Mouse (Mus musculus) inflammation-experienced regulatory T-cells, adult 6 months (primary cell): ENCODE data around the gene Plxnc1. TPM values are rescaled to one million over a fixed set of nuclear protein-coding genes. Genes with fewer than 3 reads are reported as not detected.

Source experiments
- ATAC-seq: one replicate; pipeline ENCODE4 v1.8.0; 2017
- polyA plus RNA-seq, 3 experiments: library from polyadenylated mRNA; unstranded; fragments of 100-300 nt; shearing (Covaris generic); gene quantifications; one replicate each; pipeline ENCODE4 v1.2.1; 2017

Plxnc1 gene
- polyA plus RNA-seq, 3 experiments from 2014 or later, result 21.8 to 22.9 (median 22.5) TPM

DNA sequence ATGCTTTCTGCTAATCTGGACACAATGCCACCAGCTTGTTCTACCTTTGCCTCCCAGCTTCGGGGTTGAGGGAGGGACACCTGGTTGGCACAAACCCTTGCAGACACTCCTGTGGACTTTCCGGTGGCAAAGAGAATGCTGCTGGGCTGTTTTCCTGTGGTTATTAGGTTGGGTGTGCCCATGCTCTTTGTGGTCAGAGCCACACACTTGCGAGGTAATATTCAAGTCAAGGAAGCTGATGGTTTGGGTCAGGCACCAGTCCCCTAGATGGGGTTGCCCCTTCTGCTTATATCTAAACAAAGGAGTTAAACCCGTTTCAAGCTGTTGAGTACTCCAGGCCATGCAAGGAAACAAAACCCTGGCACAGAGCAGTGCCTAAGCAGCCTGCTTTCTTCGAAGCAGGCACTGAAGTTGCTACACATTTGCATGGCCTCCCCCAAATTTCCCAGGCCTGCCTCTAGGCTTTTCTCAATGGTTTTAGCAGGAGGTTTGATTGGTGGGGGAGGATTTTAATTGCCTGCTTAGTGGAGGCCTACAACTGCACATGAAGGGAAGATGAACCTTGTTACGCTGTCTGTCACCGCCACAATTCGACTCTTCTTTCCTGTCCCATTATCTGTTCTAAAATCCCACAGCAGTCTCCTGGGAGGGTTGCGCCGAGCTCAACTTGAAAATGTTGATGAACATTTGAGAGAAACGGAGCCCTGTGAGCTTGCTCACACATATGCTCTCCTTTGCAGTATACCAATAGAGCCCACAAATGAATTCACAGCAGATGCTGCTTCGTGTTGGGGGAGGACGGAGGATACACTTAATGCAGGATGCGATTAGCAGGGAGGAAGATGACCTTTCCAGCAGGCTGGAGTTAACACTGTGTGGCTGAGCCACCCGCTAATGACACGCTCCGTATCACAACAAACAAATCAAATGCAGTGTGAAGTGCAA, 132.5 kb downstream of the Plxnc1 start:
- ATAC-seq, result no peak

DNA sequence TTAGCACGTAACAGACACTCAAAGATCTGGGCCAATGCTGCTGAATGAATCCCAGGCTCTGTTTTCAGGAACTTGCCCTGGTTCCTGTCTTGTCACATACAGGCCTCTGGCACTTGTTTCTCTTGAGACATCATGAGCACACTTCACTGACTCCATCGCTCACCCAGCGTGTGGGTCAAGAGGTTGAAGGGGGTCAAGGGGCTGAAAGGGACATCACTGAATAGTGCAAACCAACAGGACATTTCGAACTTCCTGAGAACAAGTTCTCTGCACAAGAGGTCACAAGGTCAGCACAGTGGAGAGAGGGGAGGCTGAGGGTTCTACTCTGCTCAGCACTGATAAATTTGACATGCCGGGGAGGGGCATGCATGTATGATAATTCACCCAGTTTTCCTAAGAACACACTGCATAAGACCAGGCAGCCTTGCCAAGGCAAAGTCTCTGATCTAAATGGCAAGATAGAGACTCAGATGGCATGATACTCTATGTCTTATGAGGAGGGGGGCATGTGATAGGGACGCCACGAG, 134.6 kb downstream of the Plxnc1 start:
- ATAC-seq, result no peak

DNA sequence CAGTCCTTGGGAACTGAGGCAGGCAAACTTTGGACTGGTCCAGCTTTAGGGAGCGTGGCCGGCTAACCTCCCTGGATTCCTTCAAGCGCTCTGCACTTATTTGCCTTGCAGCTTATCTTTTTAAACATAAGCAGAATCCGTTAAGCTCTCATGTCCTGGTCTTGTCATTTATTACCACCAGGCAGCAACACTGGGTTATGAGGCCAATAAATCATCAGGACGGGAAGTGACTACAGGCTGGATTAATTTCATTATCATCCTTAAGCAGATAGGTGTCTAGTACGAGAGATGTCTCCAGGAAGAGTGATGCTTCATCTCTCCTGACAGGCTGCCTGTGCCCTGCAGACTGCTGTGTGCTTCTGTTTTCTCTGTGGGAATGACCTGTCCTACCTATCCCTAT, 136.4 kb downstream of the Plxnc1 start:
- ATAC-seq, result no peak

DNA sequence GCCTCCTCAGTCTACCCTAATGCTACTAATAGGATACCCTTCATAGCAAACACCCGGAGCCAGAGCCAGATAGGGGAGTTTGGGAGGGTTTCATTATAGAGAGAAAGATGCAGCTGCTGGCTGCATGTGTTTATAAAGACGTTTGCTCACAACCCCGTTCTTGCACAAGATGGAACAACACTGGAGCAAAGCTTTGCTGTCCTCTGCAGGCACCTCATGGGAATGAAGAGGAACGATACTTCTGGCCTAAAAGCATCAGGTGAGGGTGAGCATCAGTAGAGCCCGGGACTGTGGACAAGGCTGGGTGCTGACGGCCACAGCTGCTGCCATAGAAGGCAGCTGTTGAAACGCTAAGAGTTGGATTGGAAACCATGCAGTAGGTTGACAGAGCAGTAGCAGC, 137.3 kb downstream of the Plxnc1 start:
- no peak for ATAC-seq

DNA sequence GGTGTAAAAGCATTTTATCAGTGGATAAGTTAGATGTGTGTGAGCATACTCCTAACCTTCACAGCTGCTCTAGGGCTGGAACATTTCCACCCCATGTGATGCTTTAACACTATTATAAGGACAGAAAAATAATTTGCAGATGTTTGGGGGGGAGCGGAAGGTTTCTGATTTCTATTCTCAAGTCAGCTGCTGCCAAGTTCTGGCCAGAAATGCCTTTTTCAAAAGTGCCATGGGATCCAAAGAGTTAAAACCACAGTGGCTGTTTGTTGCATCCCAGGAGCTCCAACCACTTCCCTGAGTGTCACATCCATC, 139.8 kb downstream of the Plxnc1 start:
- no peak for ATAC-seq

DNA sequence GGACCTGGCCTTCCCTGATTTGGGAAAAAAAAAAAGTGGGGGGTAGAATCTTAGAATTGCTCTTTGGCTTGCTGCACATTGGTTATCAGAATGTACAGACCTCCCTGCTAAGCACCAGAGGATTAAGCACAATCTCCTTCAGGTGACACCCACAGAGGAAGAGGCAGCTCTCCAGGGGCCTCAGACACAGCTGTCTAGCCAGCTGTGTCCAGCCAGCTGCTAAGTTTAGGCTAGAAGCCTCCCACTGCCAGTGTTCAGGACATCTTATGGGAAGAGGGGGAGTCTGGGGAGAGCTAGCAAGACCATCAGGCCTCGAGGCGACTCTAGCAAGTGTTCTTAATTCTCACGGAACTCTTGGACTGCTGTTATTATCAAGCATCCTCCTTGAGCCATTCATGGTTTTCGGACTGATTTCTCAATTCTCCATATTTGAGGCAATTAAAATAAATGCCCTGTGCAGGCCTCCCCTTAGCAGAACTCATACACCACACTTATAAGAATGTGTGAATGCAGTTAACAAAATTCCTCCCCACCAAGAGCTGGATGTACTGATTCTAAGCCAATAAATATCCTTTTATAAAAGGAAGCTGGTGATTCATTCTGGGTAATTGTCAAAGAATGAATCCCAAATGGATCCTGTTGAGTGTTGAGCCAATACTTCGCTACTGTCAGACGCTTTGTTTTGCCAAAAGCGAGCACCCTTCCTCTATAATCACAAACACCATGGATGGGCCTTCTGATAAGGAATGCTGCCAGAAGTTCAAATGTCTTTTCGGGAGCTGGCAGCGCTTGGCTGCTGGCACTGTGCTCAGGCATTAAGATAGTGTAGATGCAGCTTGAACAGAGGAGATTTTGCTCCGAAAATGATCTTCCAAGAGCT, 140.4 kb downstream of the Plxnc1 start:
- ATAC-seq, result no peak

DNA sequence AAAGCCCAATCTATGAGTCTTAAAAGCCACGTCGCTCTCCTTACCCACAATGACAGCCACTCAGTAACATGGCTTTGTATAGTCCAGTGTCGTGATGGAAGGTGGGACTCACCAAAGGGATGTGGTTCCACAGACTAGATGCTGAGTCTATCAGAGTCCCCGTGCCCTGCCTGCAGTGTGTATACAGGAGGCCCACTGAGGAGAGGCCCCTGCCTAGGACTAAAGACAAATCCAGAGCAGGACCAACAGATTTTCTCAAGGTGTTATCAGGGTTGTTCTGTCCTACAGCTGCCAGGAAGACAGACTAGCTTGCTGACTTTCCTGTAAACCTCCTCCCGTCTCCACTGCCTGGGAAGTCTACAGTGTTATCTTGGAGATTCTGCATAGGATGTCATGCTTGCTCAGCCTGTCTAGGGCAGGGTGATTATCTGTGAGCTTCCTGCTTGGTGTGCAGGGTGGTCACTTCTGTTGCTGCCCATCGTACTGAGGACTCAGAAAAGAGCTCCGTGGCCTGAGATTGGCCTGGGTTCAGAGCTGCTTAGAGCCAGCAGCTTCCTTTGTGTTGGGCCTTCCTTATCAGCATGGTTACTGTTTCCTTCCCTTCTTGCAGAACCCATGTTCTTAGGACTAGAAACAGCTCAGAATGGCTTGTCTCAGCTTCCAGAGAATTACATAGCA, 143.8 kb downstream of the Plxnc1 start:
- no peak for ATAC-seq

DNA sequence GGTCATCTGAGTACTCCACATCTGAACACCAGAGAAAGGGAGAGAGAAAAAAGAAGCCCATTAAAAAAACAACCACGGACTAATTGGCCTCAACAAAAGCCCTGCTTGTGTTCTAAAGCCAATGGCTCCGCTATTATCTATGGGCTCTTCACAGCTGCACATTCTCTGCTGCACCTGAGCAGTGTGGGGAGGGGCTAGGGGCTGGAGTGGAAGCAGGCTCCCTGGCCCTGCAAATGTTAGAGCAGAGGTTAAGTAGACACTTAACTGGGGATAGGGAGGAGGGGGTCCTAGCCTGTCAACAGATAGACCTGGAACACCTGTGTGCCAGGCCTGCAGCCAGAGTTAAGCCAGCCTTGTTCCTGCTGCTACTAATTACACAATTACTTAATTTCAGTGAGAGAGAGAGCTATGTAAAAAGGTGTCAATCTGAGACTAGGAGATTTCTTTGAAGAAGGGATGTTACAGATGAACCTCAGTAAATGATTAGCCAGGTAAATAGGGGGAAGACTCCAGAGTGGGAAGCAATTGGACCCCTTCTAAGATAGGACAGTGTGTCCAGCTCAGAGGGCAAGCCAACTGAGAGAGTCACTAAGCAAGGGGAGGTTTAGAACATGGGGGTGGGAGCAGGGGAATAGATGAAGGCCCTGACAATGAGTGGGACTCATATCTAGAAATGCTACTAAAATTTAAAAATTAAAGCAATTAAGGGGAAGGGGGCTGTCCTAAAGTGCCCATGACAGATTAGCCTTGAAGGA, 145.0 kb downstream of the Plxnc1 start:
- ATAC-seq, result no peak

DNA sequence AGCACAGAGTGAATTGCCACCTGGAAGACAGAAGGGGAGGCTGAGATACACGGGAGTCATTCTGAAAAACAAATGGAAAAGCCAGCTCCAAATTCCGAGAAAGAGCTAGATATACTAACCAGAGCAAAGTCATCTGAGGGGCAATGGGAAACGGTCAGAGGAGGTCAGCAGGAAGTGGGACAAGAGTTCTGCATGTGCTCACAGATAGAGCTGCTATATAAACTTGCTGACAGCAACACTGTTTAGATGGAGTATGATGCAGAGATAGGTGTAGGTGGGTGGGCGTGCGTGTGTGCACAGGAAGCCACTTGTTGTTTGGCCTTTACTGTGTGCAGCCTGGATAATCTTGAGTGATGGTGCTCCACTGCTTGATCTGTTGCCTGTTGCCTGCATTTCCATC, 146.5 kb downstream of the Plxnc1 start:
- ATAC-seq, result no peak

DNA sequence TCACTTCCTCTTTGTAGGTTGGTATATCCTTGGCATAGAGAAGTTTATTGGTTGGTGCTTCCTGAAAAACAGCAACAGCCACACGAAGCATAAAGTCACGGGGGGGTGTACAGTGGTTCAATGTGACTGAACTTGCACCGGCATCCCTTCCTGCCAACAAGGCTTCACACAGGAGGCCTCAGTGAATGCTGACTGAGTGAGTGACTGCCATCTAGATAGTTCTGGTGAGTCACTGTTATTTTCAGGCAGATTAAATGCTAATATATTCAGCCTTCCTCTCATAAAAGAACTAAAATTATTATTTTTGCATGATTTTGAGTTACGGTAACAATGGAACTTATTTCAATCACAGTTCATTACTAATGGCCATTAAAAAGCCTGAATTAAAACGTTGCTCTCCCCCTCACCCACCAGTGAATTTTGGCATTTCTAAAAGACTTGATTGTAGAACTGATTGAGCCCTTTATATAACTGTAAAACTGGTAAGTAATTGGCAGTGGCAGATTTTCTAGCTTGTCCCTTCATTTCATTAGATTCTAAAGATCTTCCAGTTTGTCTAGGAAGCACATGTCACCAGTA, 149.9 kb downstream of the Plxnc1 start:
- no peak for ATAC-seq

DNA sequence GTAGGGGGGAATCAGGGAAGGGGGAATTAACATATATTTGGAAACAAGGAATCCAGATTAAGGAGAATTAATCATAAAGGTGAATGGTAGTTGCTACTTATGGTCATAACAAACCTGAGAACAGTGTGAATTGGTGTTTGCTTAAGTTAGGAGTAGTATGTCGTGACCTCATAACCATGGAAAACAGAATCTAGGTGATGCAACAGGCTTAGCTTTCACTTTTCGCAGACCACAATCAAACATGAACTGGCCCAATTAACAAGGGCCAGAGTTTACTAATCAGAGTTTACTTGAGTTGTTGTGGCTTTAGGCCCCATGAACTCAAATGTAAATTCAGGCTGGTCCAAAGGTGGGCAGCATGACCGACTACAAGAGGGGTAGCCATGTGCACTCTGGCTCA, 150.7 kb downstream of the Plxnc1 start:
- no peak for ATAC-seq

DNA sequence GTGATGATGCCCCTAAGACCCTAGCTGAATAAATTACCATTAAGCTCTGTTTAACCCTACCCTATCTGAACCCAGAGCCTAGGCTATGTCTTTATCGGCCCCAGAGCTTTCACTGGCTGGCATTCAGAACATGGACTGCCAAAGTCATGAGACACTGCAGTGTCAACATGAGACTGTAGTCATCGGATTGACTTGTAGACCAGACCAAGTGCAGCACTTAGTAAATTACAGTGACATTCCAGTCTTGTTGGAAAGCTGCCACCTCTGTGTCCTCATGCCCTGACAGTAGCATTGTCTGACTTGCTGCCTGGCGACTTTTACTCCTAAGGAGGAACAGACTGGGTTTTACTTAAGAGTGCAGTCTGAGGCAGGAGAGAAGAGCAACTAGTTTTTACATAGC, 155.4 kb downstream of the Plxnc1 start:
- ATAC-seq, result no peak

DNA sequence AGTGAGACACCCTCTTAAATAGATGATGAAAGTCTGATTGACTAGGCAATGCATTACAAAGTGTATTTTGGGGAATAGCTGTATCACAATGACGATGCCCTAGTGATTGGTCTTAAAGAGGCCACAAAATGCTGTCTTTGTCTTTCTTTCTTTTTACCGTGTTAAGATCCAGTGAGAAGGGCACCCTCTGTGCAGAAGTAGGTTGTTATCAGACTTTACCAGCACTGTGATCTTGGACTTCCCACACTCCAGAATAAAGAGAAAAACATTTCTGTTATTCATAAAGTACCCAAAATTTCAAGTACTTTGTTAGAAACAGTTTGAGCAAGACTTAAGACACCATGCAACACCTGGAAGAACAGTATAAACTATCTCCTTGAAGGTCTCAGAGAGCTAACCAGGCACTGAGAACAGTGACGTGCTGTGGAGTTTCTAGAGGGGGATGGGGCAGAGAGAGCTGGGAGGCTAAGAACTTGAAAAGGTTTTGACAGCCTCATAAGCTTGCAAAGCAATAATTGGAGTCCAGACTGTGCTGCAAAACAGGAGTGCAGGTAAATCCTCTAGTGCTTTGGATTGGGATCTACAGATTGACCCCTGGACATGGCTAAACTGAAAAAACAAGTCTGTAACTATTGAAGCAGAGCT, 163.9 kb downstream of the Plxnc1 start:
- ATAC-seq, result no peak

DNA sequence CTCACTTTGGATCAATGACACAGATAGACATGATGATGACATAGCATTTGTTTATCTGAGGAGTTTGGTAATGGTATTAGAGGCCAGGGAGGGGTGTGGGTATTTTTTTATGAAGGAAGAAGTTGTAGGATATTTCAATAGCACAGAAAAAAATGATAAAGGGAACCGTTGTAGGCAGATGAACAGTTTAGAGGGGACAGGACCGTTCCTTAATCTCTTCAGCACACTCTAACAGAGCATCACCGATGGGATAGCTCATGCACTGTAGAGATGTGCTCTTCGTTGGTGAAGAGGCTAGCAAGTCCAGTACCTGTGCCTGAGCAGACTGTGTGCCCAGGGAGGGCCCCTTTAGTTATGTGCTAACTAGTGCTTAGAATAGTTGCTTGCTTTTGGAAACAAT, 165.3 kb downstream of the Plxnc1 start:
- no peak for ATAC-seq

DNA sequence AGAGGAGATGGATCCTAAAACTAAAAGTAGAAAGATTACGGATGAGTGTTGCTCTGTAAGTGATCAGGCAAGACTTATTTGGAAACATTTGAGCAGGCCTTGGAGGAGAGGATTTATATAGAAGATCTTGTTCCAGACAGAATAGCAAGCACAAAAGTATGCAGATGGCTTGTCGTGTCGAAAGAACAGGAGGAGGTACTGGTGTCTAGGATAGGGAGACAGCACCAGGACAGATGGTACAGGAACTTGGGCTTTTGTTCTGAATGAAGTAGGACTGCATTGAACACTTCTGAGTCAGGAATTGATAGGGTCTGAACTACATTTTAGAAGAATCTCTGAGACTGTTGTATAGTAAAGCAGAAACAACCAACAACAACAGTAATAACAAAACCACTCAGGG, 167.1 kb downstream of the Plxnc1 start:
- ATAC-seq, result no peak

DNA sequence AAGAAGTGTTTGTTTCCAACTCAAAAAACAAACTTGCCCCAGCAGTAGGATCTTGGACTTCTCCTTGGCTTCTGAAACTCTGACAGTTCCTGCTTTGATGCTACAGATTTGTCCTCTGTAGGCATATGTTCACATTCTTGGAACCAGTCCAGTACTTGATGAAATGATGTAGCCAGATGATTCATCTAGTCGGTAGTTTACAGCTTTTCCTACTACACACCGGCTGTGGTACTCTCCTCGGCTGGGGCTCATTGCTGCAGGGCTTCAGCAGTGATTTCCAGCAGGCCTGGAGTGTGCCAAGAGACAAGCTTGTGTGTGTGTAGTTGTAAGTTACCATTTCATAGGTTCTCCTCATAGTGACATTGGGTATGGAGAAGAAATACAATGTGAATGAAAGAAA, 173.1 kb downstream of the Plxnc1 start:
- ATAC-seq, result no peak

DNA sequence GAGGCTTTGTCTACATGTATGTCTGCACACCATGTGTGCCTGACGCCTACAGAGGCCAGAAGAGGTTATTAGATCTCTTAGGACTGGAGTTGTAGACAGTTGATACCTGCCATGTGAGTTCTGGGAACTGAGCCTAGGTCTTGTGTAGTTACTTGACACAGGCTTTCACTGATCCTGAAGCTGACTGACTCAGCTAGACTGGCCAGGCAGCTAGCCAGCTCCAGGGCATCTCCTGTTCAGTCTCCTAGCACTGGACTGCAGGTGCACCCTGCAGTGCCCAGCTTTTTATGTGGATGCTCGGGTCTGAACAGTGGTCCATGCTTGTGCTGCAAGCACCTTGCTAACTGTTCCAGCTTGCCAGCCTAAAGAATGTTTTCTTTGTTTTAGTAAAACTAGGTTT, 197.6 kb downstream of the Plxnc1 start:
- no peak for ATAC-seq

DNA sequence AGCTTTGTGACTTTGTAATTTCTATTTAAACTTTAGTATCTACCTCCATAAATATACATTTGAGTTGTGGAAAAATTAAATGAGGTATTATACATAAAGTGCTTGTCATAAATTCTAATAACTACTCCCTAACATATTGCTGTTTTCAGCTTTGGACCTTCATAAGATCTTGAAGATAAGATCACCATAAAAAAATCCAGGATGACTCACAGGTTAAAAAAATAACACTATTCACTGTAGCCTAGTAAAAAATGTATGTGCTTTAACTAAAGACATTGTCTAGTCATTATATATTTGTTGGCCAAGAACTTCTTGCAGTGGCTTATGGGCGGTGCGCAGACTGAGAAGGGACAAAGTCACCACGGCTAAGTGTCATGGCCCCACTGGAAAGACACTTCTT, 203.2 kb downstream of the Plxnc1 start:
- ATAC-seq, result no peak
